Mouse (Mus musculus) liver, adult 2 months (tissue): ENCODE results near the gene Gm3173.
"Not testable (repeated sequence)": the region's sequence is repeated elsewhere in the genome, so short reads cannot be mapped to it uniquely, and the experiment has no call there.

Experiments
- CTCF ChIP-seq: fragments of 200-500 bp; IDR thresholded peaks from 2 replicates; pipeline ENCODE4 v1.5.1; 2011; ENCODE audit warnings: low read depth, low read length, control low read depth
- POLR2A ChIP-seq: fragments of 200-500 bp; IDR thresholded peaks from 2 replicates; pipeline ENCODE4 v1.6.1; 2011; ENCODE audit warnings: low read length, control low read depth; ENCODE audit not compliant: insufficient read depth; ENCODE audit errors: extremely low read depth

- not testable (repeated sequence) for TF ChIP-seq CTCF, POLR2A
Measured at GRCm38 (mm10) chr14:4555105-4555504, 124.3 kb downstream of the Gm3173 start, which contains the start of gene Gm3047.
